Mouse (Mus musculus) CH12.LX (cell line): ENCODE data around the gene Frmd5. TPM values are rescaled to one million over a fixed set of nuclear protein-coding genes. Genes with fewer than 3 reads are reported as not detected.

Experiments used
- DNase-seq: peaks from one replicate; pipeline ENCODE4 v3.0.0-alpha.2; 2013; ENCODE audit errors: extremely low read depth
- H3K27ac ChIP-seq: 2 replicates; pipeline ENCODE4 v1.5.1; 2012; ENCODE audit warnings: low read depth, mild to moderate bottlenecking, control low read depth, moderate library complexity; ENCODE audit not compliant: insufficient read depth
- H3K27me3 ChIP-seq: replicated peaks from 2 replicates; pipeline ENCODE3; 2012; ENCODE audit warnings: inconsistent platforms
- H3K36me3 ChIP-seq, 2 experiments: replicated peaks in 1 of 2; 2 replicates each; pipeline versions ENCODE3 to v1.6.1; 2012; ENCODE audit warnings: inconsistent platforms in 1 of 2, low read length in 1 of 2, mild to moderate bottlenecking in 1 of 2, mixed read lengths in 1 of 2, moderate library complexity in 1 of 2; ENCODE audit not compliant: control insufficient read depth in 1 of 2, insufficient read depth in 1 of 2
- H3K4me1 ChIP-seq, 2 experiments: 2 replicates each; pipeline ENCODE4 v1.6.1; 2012; ENCODE audit warnings: inconsistent platforms in 1 of 2, moderate library complexity in 1 of 2; ENCODE audit not compliant: insufficient read depth in 2 of 2, control insufficient read depth in 1 of 2
- H3K4me2 ChIP-seq: 2 replicates; pipeline ENCODE4 v1.6.1; 2012; ENCODE audit warnings: low read depth, mild to moderate bottlenecking, control low read depth; ENCODE audit not compliant: poor library complexity, insufficient read depth, severe bottlenecking
- H3K4me3 ChIP-seq, 3 experiments: fragments of 150-350 bp in 1 of 3; sonication (generic) in 1 of 3; replicated peaks in 1 of 3; 2 replicates each; pipeline versions ENCODE3 to v1.5.1; 2011 to 2012; ENCODE audit warnings: low read depth in 2 of 3, low read length in 2 of 3, mild to moderate bottlenecking in 2 of 3, moderate library complexity in 2 of 3, control low read depth in 1 of 3, improper control_type of control experiment in 1 of 3, inconsistent platforms in 1 of 3, mixed read lengths in 1 of 3; ENCODE audit not compliant: poor library complexity in 1 of 3
- H3K79me2 ChIP-seq: replicated peaks from 2 replicates; pipeline ENCODE4 v1.6.1; 2012; ENCODE audit warnings: mild to moderate bottlenecking, moderate library complexity; ENCODE audit not compliant: control insufficient read depth, poor library complexity, insufficient read depth, severe bottlenecking; ENCODE audit errors: extremely low read depth
- H3K9ac ChIP-seq: 2 replicates; pipeline ENCODE4 v1.6.1; 2012; ENCODE audit warnings: low read depth, mild to moderate bottlenecking, control low read depth, moderate library complexity; ENCODE audit not compliant: insufficient read depth
- H3K9me3 ChIP-seq: replicated peaks from 2 replicates; pipeline ENCODE3; 2012; ENCODE audit warnings: low read length, inconsistent platforms, mixed read lengths
- BHLHE40 ChIP-seq: IDR thresholded peaks from 2 replicates; pipeline ENCODE4 v1.6.1; 2011; ENCODE audit warnings: mild to moderate bottlenecking, low read depth, low read length, improper control_type of control experiment
- E2F4 ChIP-seq: IDR thresholded peaks from 2 replicates; pipeline ENCODE4 v1.6.1; 2011; ENCODE audit warnings: low read depth, low read length, improper control_type of control experiment; ENCODE audit not compliant: insufficient replicate concordance
- ELF1 ChIP-seq: IDR thresholded peaks from 2 replicates; pipeline ENCODE4 v1.6.1; 2014; ENCODE audit warnings: low read depth, mild to moderate bottlenecking, inconsistent platforms, low read length, improper control_type of control experiment
- ETS1 ChIP-seq: conservative IDR thresholded peaks from 2 replicates; pipeline ENCODE4 v1.6.1; 2012; ENCODE audit warnings: low read depth, mild to moderate bottlenecking, inconsistent platforms, low read length, improper control_type of control experiment, moderate library complexity
- GABPA ChIP-seq: IDR thresholded peaks from 2 replicates; pipeline ENCODE4 v1.6.1; 2012; ENCODE audit warnings: low read depth, low read length, improper control_type of control experiment, inconsistent platforms; ENCODE audit not compliant: insufficient replicate concordance
- IRF4 ChIP-seq: IDR thresholded peaks from 2 replicates; pipeline ENCODE4 v1.6.1; 2014; ENCODE audit warnings: low read depth, mild to moderate bottlenecking, inconsistent platforms, low read length, improper control_type of control experiment
- MXI1 ChIP-seq: IDR thresholded peaks from 2 replicates; pipeline ENCODE4 v1.6.1; 2011; ENCODE audit warnings: mild to moderate bottlenecking, low read depth, low read length, improper control_type of control experiment
- NRF1 ChIP-seq: IDR thresholded peaks from 2 replicates; pipeline ENCODE4 v1.6.1; 2014; ENCODE audit warnings: low read depth, mild to moderate bottlenecking, inconsistent platforms, low read length, improper control_type of control experiment, moderate library complexity
- RCOR1 ChIP-seq: conservative IDR thresholded peaks from 2 replicates; pipeline ENCODE4 v1.6.1; 2012; ENCODE audit warnings: low read depth, mild to moderate bottlenecking, inconsistent platforms, low read length, improper control_type of control experiment
- SMC3 ChIP-seq: IDR thresholded peaks from 2 replicates; pipeline ENCODE4 v1.6.1; 2011; ENCODE audit warnings: low read depth, low read length, improper control_type of control experiment
- TCF12 ChIP-seq: IDR thresholded peaks from 2 replicates; pipeline ENCODE4 v1.6.1; 2014; ENCODE audit warnings: low read depth, mild to moderate bottlenecking, inconsistent platforms, low read length, improper control_type of control experiment
- ZKSCAN1 ChIP-seq: IDR thresholded peaks from 2 replicates; pipeline ENCODE4 v1.6.1; 2012; ENCODE audit warnings: low read depth, inconsistent platforms, low read length, improper control_type of control experiment, borderline replicate concordance
- ZMIZ1 ChIP-seq: IDR thresholded peaks from 2 replicates; pipeline ENCODE4 v1.6.1; 2012; ENCODE audit warnings: low read depth, mild to moderate bottlenecking, inconsistent platforms, low read length, improper control_type of control experiment
- ZNF384 ChIP-seq: IDR thresholded peaks from 2 replicates; pipeline ENCODE4 v1.6.1; 2012; ENCODE audit warnings: low read depth, low read length, improper control_type of control experiment, inconsistent platforms
- dilution Hi-C: fragments of 300-500 bp; cut with MboI; formaldehyde crosslinking; loops from 2 replicates; pipeline ENCODE4 v1.14.3; 2020; ENCODE audit warnings: low sequenced_read_pairs; ENCODE audit not compliant: extremely low pct_unique_long_range_greater_than_20kb, extremely low pct_ligation_motif_present
- in situ Hi-C: fragments of 300-500 bp; cut with MboI; formaldehyde crosslinking; loops from 3 replicates; pipeline ENCODE4 v1.14.3; 2019; ENCODE audit warnings: low sequenced_read_pairs, low pct_ligation_motif_present, low pct_unique_long_range_greater_than_20kb, mixed read lengths
- polyA plus RNA-seq: library from polyadenylated mRNA; unstranded; fragments of >175 nt; gene quantifications from 2 replicates; pipeline ENCODE4 v1.2.1, GENCODE M21; 2012; ENCODE audit warnings: low read depth; ENCODE audit not compliant: insufficient read length
- total RNA-seq, 2 experiments: library from RNA; depleted of rRNA; stranded (reverse); fragments of 300-350 nt in 1 of 2; fragments of >200 nt in 1 of 2; gene quantifications; 2 replicates each; pipeline ENCODE4 v1.2.3; 2012 to 2014

The Frmd5 gene
- total and polyA plus RNA-seq, 3 experiments, result 1.9 to 3.5 (median 3.2) TPM

DNA sequence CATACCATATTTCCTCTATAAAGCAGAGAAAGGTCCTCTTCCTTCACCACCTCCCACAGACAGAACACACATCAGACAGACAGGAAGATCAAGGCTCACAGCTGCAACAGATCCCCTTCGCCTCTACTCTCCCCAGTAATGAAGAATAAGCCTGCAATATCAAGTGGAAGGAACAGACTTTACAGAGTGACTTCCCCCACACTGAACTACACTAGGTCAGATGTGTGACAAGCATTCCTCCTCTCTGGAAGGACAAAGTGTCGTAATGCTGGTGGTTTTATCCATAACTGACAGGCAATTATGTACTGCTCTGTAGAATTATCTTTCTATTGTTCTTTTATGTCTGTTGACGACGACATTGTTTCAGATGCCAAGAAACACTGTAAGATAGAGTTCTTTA is 93.3 kb downstream of the Frmd5 start:
- H3K4me1 ChIP-seq, result peaks cover 2 to 15% of the 10 kb centered on the region in 2 experiments; a peak in 2 of 4 replicates
- peaks cover 4% of the 10 kb centered on the region for H3K9me3 ChIP-seq
- H3K9ac ChIP-seq, result no peak overlapping the region
- dilution Hi-C loops, result no loop called here
- DNase-seq, result no peak
- no peaks in the 10 kb centered on the region for H3K27me3 ChIP-seq
- TF ChIP-seq E2F4, result no peak
- no peak for TF ChIP-seq TCF12
- TF ChIP-seq NRF1, result no peak
- no peak for TF ChIP-seq BHLHE40
- no peak for TF ChIP-seq ZNF384
- no peak for TF ChIP-seq GABPA
- TF ChIP-seq, all 38 proteins: peak for 0
- Histone ChIP-seq H3K36me3 (no peaks in the 10 kb centered on the region), H3K27ac (no peak overlapping the region), H3K4me3 (no peak overlapping the region), H3K4me2 (no peak overlapping the region), H3K79me2 (no peaks in the 10 kb centered on the region)
- in situ Hi-C loops, result no loop called here

DNA sequence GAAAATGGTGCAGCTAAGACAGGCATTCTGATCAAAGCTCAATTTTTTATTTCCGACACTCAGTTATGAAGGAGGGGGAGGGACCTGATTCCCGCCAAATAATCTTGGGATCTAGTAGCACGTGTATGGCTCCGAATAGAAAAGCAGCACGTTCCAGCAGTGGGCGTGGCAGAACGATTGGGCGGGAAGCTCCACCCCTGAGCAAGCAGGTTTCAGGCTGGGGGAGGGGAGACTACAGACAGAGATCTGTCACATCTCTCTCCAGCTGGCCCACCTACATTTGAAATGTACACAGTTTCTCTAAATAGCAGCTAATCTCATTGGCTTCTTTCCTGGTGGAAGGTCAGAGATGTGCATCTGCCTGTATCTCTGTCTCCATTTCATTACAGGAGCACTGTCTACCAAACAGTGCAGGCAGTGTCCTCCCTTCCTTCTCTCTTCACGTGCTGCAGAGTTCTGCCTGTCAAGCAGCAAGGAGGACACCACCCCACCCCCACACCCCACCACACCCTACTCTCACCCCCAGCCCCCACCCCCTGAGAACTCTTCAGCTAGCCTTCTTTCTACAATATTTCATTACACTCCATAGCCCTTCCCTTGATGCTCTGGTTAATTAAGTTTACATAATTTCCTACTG is 95.0 kb downstream of the Frmd5 start:
- H3K27ac ChIP-seq, result no peak overlapping the region
- in situ Hi-C loops, result no loop called here
- TF ChIP-seq ETS1 (no peak), ZKSCAN1 (no peak)
- DNase-seq, result no peak
- peaks cover 2 to 15% of the 10 kb centered on the region in 2 experiments; a peak in 2 of 4 replicates for H3K4me1 ChIP-seq
- H3K9me3 ChIP-seq, result peaks cover 4% of the 10 kb centered on the region
- H3K79me2 ChIP-seq, result no peaks in the 10 kb centered on the region
- no peaks in the 10 kb centered on the region for H3K36me3 ChIP-seq
- H3K27me3 ChIP-seq, result no peaks in the 10 kb centered on the region
- dilution Hi-C loops, result no loop called here
- H3K4me3 ChIP-seq, result no peak overlapping the region
- H3K9ac ChIP-seq, result no peak overlapping the region
- no peak overlapping the region for H3K4me2 ChIP-seq

DNA sequence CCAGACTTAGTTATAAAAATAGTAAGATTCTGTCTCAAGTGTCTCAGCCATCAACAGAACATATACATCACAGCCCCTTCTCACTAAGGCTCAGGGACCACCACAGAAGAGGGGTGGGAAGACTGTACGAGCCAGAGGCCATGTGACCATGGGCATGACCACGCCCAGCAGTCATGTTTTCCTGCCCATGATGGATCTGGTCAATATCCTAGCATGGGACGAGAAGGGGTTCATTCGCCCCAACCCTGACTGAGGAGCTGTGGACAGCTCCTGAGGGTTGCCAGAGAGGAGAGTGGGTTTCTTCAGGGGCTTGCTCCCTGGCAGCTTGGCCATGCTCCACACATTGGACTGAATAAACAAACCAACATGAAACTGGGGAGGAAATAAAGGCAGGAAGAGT is 97.8 kb downstream of the Frmd5 start:
- DNase-seq, result no peak
- H3K36me3 ChIP-seq, result no peaks in the 10 kb centered on the region
- H3K27ac ChIP-seq, result no peak overlapping the region
- peaks cover 2 to 15% of the 10 kb centered on the region in 2 experiments; a peak in 2 of 4 replicates for H3K4me1 ChIP-seq
- no peak overlapping the region for H3K4me3 ChIP-seq
- dilution Hi-C loops, result no loop called here
- H3K79me2 ChIP-seq, result no peaks in the 10 kb centered on the region
- TF ChIP-seq SMC3, result no peak
- TF ChIP-seq RCOR1, result no peak
- no peak for TF ChIP-seq ELF1
- TF ChIP-seq IRF4, result no peak
- no peak for TF ChIP-seq ZMIZ1
- TF ChIP-seq MXI1, result no peak
- TF ChIP-seq, all 38 proteins: peak for 0
- Histone ChIP-seq H3K27me3 (no peaks in the 10 kb centered on the region), H3K4me2 (no peak overlapping the region), H3K9me3 (no peaks in the 10 kb centered on the region), H3K9ac (no peak overlapping the region)
- in situ Hi-C loops, result no loop called here
